Mouse (Mus musculus) left cerebral cortex, adult 2 months (tissue): ENCODE data around the gene Peli2. TPM values are rescaled to one million over a fixed set of nuclear protein-coding genes. Genes with fewer than 3 reads are reported as not detected.
"Not testable (repeated sequence)": the region's sequence is repeated elsewhere in the genome, so short reads cannot be mapped to it uniquely, and the experiment has no call there.

Source experiments
- DNase-seq, 2 experiments: peaks; one replicate each; pipeline ENCODE4 v3.0.0; 2021 to 2022; ENCODE audit warnings: low spot score in 2 of 2, mixed read lengths in 1 of 2; ENCODE audit errors: extremely low spot score in 1 of 2
- H3K27ac ChIP-seq: fragments of 200-600 bp; 2 replicates; pipeline ENCODE4 v1.8.1; 2022
- H3K4me3 ChIP-seq: fragments of 200-600 bp; 2 replicates; pipeline ENCODE4 v1.8.1; 2022
- CTCF ChIP-seq: fragments of 200-600 bp; IDR thresholded peaks from 2 replicates; pipeline ENCODE4 v1.8.1; 2022; ENCODE audit warnings: antibody characterized with exemption, mild to moderate bottlenecking, moderate library complexity
- intact Hi-C: fragments of 180-260 bp; cut with DNase I; formaldehyde crosslinking; loops from one replicate; pipeline ENCODE4 v1.15.1; 2025
- long read RNA-seq, 2 experiments: library from polyadenylated mRNA; stranded (forward); transcript quantifications; one replicate each; pipeline ENCODE4 v2.0.0; 2021; ENCODE audit warnings: borderline mapping rate in 2 of 2
- total RNA-seq, 2 experiments: library from RNA; stranded (reverse); gene quantifications; 2 replicates each; pipeline ENCODE4 v1.2.3; 2021

The Peli2 gene
- 10 to 100 TPM; 19.3 to 23.1 TPM for total RNA-seq
- long read RNA-seq, experiment 1, full-length matches to known transcripts = 1 of 8 reads
- long read RNA-seq, experiment 1, partial matches to known transcripts = 1 of 8 reads
- long read RNA-seq, experiment 1, other reads (novel, unspliced or antisense) = 6 of 8 reads
- long read RNA-seq, experiment 2, full-length matches to known transcripts = 5 of 8 reads
- long read RNA-seq, experiment 2, partial matches to known transcripts = 0 of 8 reads
- long read RNA-seq, experiment 2, other reads (novel, unspliced or antisense) = 3 of 8 reads

DNA sequence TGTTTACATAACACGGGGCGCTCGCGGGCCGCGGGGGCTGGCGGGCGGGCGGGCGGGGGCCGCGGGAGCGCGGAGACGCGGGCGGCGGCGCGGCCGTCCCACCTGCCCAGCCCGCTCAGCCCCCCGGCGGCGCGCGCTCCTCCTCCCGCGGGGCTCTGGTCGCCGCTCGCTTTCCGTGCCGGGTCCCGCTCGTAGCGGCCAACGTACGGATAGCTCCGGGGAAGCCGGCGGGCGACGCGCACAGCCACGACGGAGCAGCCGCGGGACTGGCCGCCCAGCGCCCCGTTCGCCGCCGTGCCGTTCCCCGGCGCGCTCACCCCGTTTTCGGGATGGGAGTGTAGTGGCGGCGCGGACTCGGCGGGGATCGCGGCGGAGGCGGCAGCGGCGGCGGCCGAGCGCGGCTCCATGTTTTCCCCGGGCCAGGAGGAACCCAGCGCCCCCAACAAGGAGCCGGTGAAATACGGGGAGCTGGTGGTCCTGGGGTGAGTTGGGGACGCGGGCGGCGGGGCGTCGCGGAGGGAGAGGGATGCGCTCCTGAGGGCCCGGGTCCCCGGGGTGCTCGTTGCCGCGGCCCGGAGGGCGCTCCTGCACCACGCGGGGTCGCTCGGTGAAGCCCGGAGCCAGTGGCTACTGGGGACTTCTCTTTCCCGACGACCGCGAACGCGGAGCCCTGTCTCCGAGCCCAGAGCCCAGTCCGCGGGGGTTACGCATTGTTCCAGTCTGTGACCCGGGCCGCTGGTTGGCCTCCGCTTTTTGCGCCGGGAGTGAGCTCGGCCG, at the start of gene Peli2:
Peli2 (plus strand) TSS at position 72 of the 777 bp plus-strand sequence.
- intact Hi-C loops = loop anchor here (2.0 to 5.0 kb wide), 4 partner anchors 49 to 369 kb away; no protein-coding TSS in a partner anchor
- peak; percentile 62 to 70 for DNase-seq
- Histone ChIP-seq H3K4me3 (peak within 1 kb of the TSS; percentile 73), H3K27ac (peak within 1 kb of the TSS; percentile 84)
- TF ChIP-seq CTCF = peak; percentile 25

GRCm38 (mm10) chr14:48072104-48072503, 48.5 kb upstream of the Peli2 start:
- no peak for TF ChIP-seq CTCF
- DNase-seq = no peak
- Histone ChIP-seq H3K27ac (no peak overlapping the region), H3K4me3 (no peak overlapping the region)
- intact Hi-C loops = loop anchor here (5.0 kb wide), 1 partner anchor 50 kb away; the partner anchor contains the start of gene Peli2

DNA sequence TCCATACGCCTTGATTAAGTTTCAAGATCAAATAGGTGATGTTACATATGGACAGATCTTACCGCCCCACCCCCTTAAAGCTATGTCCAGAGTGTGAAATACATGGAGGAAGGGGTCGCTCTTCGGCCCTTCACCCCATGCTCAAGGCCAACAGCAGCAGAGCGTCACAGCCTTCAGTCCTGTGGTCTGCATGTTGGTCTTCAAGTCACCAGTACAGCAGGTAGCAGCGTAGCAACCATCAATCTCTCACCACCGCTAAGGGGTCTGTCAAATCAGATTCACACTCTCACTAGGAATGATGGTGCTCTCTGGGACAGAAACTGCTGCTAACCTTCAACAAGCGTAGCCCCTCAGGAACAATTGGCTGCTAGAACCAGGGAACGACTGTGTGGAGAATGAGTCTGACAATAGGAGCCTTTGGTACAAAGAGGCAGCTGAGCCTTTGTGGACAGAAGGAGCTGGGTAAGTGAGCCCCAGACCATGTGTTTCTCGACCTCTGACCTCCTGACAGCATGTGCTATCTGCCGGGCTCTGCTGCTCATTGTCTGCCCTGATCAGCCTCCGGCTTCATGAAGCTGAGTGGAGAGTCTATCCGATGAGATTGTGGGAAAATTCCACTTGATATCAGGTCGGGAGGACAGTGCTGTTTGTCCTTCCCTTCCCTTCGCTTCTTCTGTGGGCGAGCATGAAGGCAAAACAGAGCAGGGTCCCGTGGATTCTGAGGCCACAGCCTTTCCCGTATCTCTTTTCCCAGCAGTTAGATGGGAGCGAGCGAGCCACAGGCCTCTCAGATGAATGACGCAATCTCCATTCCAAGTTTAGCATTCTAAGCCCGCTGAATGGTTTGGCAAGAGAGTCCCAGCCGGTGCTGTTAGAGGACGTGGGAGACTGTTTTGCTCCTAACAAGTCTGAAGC, 47.1 kb upstream of the Peli2 start:
- H3K27ac ChIP-seq = peak overlapping the region; percentile 87
- TF ChIP-seq CTCF = no peak
- no peak overlapping the region for H3K4me3 ChIP-seq
- intact Hi-C loops = loop anchor here (5.0 kb wide), 1 partner anchor 49 kb away; the partner anchor contains the start of gene Peli2
- DNase-seq = peak; percentile 54 to 56

DNA sequence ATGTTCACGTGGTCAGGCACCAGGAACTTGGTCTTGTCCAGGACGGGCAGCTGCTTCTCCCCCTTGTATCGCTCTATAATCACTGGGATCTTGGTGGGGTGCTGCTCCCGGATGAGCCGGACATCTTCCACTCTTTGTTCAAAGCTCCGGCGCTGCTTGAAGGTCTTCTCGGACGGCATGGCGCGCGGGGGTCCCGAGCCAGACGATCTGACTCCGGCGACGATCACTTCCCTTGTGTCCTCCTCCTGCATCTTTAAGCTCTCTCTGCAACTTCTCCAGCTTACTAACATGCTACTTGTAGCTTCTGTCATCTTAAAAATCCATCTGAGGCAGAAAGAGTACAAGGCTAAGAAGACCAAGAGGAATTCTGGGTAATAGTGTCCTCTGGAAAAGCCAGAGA, 41.0 kb upstream of the Peli2 start:
- H3K27ac ChIP-seq, H3K4me3 ChIP-seq, intact Hi-C loops, DNase-seq: not testable (repeated sequence)

DNA sequence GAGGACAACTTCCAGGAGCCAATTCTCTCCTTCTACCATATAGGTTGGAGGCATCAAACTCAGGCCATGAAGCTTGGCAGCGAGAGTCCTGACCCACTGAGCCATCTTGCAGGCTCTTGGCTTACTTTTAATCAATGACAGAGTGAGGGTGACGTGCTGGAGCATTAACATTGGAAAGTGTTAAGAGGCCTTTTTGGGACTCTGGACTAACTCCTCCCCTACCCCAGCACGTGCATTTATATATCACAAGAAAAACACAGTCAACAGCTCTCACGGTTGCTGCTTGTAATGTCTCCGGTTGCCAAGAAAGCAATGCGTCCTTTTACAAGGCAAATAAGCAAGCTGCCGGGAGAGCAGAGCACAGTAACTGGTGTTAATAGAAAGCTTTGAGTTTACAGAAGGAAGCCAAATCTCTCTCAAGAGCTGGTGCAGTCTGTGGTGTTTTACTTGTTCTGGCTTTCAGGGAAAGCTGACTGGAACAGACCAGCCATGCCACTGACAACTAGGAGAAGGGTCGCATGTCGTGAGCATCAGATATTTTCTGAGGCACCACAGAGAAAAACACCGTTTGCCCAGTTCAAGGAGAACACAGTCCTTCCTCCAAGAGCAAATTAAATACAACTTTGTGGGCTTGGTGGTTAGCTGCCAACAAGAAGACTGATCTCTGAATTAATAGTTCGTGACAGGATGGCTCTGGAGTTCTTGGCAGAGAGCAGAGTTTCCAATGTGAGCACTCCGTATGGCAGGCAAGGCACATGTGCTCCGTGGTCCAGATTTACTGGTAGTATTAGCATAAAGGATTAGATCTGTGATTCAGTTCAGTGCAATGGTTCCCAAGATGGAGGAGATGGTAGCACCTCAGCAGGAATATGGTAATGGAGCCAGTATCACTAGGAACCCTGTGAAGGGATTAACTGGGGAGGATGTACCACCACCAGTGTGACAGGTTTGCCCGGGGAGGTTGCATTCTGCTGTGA, 36.5 kb upstream of the Peli2 start:
- Histone ChIP-seq H3K27ac (no peak overlapping the region), H3K4me3 (no peak overlapping the region)
- DNase-seq = no peak
- no peak for TF ChIP-seq CTCF
- intact Hi-C loops = no loop called here

- intact Hi-C loops = no loop called here
- no peak for TF ChIP-seq CTCF
- H3K27ac ChIP-seq = no peak overlapping the region
- H3K4me3 ChIP-seq = no peak overlapping the region
- DNase-seq = no peak
Measured at GRCm38 (mm10) chr14:48086682-48087297, 33.8 kb upstream of the Peli2 start.

DNA sequence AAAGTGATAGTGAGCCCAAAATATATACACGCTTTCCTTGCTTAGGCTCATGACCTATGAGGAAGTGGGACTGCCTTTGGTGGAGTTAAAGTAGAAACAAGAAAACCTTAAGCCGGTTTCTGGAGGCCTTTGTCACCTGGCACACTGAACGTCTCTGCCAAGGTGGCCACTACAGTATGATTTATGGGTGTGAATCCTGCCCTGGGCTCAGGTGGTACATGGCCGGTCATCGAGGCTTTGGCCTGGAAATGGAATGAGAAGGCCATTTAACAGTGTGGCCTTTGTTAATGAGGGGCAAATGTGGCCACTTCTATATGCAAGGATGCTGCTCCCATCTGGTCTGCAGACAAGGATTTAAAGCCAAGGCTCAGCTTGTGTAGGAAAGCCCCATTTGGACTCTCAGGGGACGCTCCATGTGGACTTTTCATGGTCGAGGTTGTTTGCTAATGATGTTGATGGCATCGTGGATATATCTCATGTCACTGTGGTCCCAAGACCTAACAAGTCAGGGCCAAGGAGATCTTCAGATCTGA, 33.3 kb upstream of the Peli2 start:
- Histone ChIP-seq H3K4me3 (no peak overlapping the region), H3K27ac (no peak overlapping the region)
- intact Hi-C loops = no loop called here
- DNase-seq = no peak
- no peak for TF ChIP-seq CTCF

- intact Hi-C loops = no loop called here
- Histone ChIP-seq H3K27ac (no peak overlapping the region), H3K4me3 (no peak overlapping the region)
- no peak for TF ChIP-seq CTCF
- DNase-seq = no peak
Measured at GRCm38 (mm10) chr14:48090465-48090864, 30.2 kb upstream of the Peli2 start.

- TF ChIP-seq CTCF = no peak
- H3K27ac ChIP-seq = no peak overlapping the region
- DNase-seq = no peak
- no peak overlapping the region for H3K4me3 ChIP-seq
- intact Hi-C loops = no loop called here
Measured at GRCm38 (mm10) chr14:48091160-48091559, 29.5 kb upstream of the Peli2 start.

DNA sequence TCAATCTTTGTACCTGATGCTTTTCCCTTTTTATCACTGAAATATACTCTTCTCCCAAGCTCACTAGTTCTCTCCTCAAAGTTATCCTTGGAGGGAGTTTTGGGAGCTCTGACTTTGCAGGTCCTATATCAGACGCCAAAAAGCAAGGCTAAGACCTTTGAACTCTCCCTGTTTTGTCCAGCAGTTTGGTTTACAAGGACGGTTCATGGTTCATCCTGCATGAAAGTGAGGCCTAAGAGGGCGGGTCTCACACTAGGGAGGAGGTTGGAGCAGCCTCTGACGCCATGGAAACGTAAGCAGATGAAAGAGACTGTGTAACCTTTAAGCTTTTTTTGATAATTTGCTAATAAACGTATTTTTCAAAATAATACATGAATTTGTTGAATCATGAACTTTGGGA, 22.4 kb upstream of the Peli2 start:
- Histone ChIP-seq H3K4me3 (no peak overlapping the region), H3K27ac (no peak overlapping the region)
- intact Hi-C loops = no loop called here
- no peak for TF ChIP-seq CTCF
- DNase-seq = no peak
